20 mouse cellular contexts compared by ENCODE assay signal in the genomic region with DNA sequence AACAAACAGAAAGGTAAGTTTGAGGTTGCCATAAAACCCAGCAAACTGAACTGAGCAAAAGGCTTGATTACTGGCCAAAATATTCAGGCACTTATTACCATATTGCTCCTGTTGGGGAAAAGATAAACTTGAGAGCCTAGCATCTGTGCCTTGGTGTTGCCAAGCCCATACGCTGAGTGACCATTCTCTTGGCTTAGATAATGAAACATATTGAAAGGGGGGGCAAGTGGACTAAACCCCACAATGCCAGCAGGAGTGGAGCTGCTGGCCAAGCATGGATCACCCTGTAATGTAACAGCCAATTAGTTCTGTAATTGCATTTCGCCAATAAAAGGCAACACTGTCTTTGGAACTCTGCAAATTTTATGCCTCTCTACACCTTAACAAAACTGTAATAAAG.
DNase-seq lines count a peak whose midpoint lies in the region; ATAC-seq and TF ChIP-seq lines count a peak whose summit lies in the region.
"Had no signal": no experiment of that assay in that cellular context is flagged by ENCODE, and none has a peak within 500 bp of the region (broad histone marks: within the 10 kb centered on the region; RNA-seq: fewer than 3 reads in every experiment).

No protein-coding gene starts in this region.

- no peaks in the 10 kb centered on the region for H3K4me1 ChIP-seq in forebrain, embryonic 15.5 days
- no peaks in the 10 kb centered on the region for H3K4me1 ChIP-seq in forebrain, embryonic 10.5 days
- no peaks in the 10 kb centered on the region for H3K4me1 ChIP-seq in midbrain, postnatal 0 days (ENCODE audit: insufficient read depth, low read length)
- no peaks in the 10 kb centered on the region for H3K4me1 ChIP-seq in midbrain, embryonic 16.5 days (ENCODE audit: control insufficient read depth, insufficient read depth, low read length)
- no peaks in the 10 kb centered on the region for H3K4me1 ChIP-seq in kidney, embryonic 15.5 days
- H3K4me1 ChIP-seq in intestine, embryonic 16.5 days (ENCODE audit: control insufficient read depth, insufficient read depth, low read length), result no peaks in the 10 kb centered on the region
- H3K4me1 ChIP-seq: embryonic facial prominence, embryonic 15.5 days; heart, embryonic 10.5 days; midbrain, embryonic 15.5 days had no signal

- H3K9ac ChIP-seq in forebrain, embryonic 15.5 days (replicated peaks), result no peak overlapping the region
- H3K9ac ChIP-seq in midbrain, postnatal 0 days (replicated peaks; ENCODE audit: low read length, poor library complexity, severe bottlenecking), result no peak overlapping the region
- H3K9ac ChIP-seq in midbrain, embryonic 16.5 days (ENCODE audit: low read depth, low read length), result no peak overlapping the region
- H3K9ac ChIP-seq in kidney, embryonic 15.5 days, result no peak overlapping the region
- H3K9ac ChIP-seq in intestine, embryonic 16.5 days (ENCODE audit: low read depth, low read length), result no peak overlapping the region
- H3K9ac ChIP-seq: embryonic facial prominence, embryonic 15.5 days; midbrain, embryonic 15.5 days had no signal

- no peak overlapping the region for H3K4me3 ChIP-seq in forebrain, embryonic 15.5 days
- H3K4me3 ChIP-seq in forebrain, embryonic 10.5 days, result no peak overlapping the region
- H3K4me3 ChIP-seq in midbrain, postnatal 0 days (ENCODE audit: low read depth, low read length), result no peak overlapping the region
- H3K4me3 ChIP-seq in midbrain, embryonic 16.5 days (ENCODE audit: low read depth, low read length), result no peak overlapping the region
- no peak overlapping the region for H3K4me3 ChIP-seq in kidney, embryonic 15.5 days (replicated peaks)
- H3K4me3 ChIP-seq in intestine, embryonic 16.5 days (ENCODE audit: low read length), result no peak overlapping the region
- H3K4me3 ChIP-seq: embryonic facial prominence, embryonic 15.5 days; gastrocnemius, adult 2 months; heart, embryonic 10.5 days; midbrain, embryonic 15.5 days had no signal

- H3K27ac ChIP-seq in forebrain, embryonic 15.5 days (replicated peaks), result no peak overlapping the region
- H3K27ac ChIP-seq in forebrain, embryonic 10.5 days, result no peak overlapping the region
- no peak overlapping the region for H3K27ac ChIP-seq in midbrain, postnatal 0 days (ENCODE audit: low read depth, low read length)
- no peak overlapping the region for H3K27ac ChIP-seq in midbrain, embryonic 16.5 days (ENCODE audit: low read length)
- H3K27ac ChIP-seq in kidney, embryonic 15.5 days, result no peak overlapping the region
- H3K27ac ChIP-seq in intestine, embryonic 16.5 days (ENCODE audit: low read length), result no peak overlapping the region
- H3K27ac ChIP-seq: embryonic facial prominence, embryonic 15.5 days; gastrocnemius, adult 2 months; heart, embryonic 10.5 days; midbrain, embryonic 15.5 days had no signal

- H3K9me3 ChIP-seq in forebrain, embryonic 15.5 days, result no peaks in the 10 kb centered on the region
- no peaks in the 10 kb centered on the region for H3K9me3 ChIP-seq in forebrain, embryonic 10.5 days
- no peaks in the 10 kb centered on the region for H3K9me3 ChIP-seq in midbrain, postnatal 0 days (ENCODE audit: low read length)
- H3K9me3 ChIP-seq in midbrain, embryonic 16.5 days (replicated peaks; ENCODE audit: control insufficient read depth, low read length, poor library complexity, severe bottlenecking), result no peaks in the 10 kb centered on the region
- no peaks in the 10 kb centered on the region for H3K9me3 ChIP-seq in kidney, embryonic 15.5 days (replicated peaks)
- H3K9me3 ChIP-seq in intestine, embryonic 16.5 days (ENCODE audit: control insufficient read depth, low read length), result no peaks in the 10 kb centered on the region
- H3K9me3 ChIP-seq: embryonic facial prominence, embryonic 15.5 days; G1E; heart, embryonic 10.5 days; midbrain, embryonic 15.5 days had no signal

- TF ChIP-seq CTCF in midbrain, postnatal 0 days (IDR thresholded peaks at IDR 0.05), result no peak

- H3K27me3 ChIP-seq in forebrain, embryonic 15.5 days, result no peaks in the 10 kb centered on the region
- no peaks in the 10 kb centered on the region for H3K27me3 ChIP-seq in forebrain, embryonic 10.5 days (ENCODE audit: poor library complexity, severe bottlenecking)
- H3K27me3 ChIP-seq in midbrain, postnatal 0 days (ENCODE audit: insufficient read depth, low read length), result no peaks in the 10 kb centered on the region
- no peaks in the 10 kb centered on the region for H3K27me3 ChIP-seq in midbrain, embryonic 16.5 days (ENCODE audit: control insufficient read depth, insufficient read depth, low read depth, low read length)
- H3K27me3 ChIP-seq in kidney, embryonic 15.5 days, result no peaks in the 10 kb centered on the region
- H3K27me3 ChIP-seq in intestine, embryonic 16.5 days (replicated peaks; ENCODE audit: control insufficient read depth, insufficient read depth, low read length), result no peaks in the 10 kb centered on the region
- H3K27me3 ChIP-seq: embryonic facial prominence, embryonic 15.5 days; midbrain, embryonic 15.5 days had no signal

- H3K4me2 ChIP-seq in forebrain, embryonic 15.5 days (replicated peaks), result no peak overlapping the region
- H3K4me2 ChIP-seq in midbrain, postnatal 0 days (ENCODE audit: low read depth, low read length, poor library complexity, severe bottlenecking), result no peak overlapping the region
- no peak overlapping the region for H3K4me2 ChIP-seq in midbrain, embryonic 16.5 days (ENCODE audit: low read length)
- H3K4me2 ChIP-seq in kidney, embryonic 15.5 days, result no peak overlapping the region
- no peak overlapping the region for H3K4me2 ChIP-seq in intestine, embryonic 16.5 days (ENCODE audit: low read depth, low read length)
- H3K4me2 ChIP-seq: embryonic facial prominence, embryonic 15.5 days; liver, embryonic 11.5 days; midbrain, embryonic 15.5 days had no signal

- no peak for DNase-seq in forebrain, embryonic 10.5 days (ENCODE audit: extremely low spot score, low spot score)
- peak; percentile 85 for DNase-seq in midbrain, postnatal 0 days (ENCODE audit: low spot score)
- peak; percentile 84 for DNase-seq in cerebellum, adult 9-11 months
- DNase-seq in adrenal gland, adult 2 months, result no peak
- DNase-seq: gastrocnemius, adult 2 months; kidney, adult 8-10 months; kidney, postnatal 36 days; lung, adult 18-20 months; lung, postnatal 14 days; retina, postnatal 1 day; right cerebral cortex, postnatal 4 days had no signal

- H3K36me3 ChIP-seq in forebrain, embryonic 15.5 days, result no peaks in the 10 kb centered on the region
- no peaks in the 10 kb centered on the region for H3K36me3 ChIP-seq in forebrain, embryonic 10.5 days (replicated peaks)
- no peaks in the 10 kb centered on the region for H3K36me3 ChIP-seq in midbrain, postnatal 0 days (ENCODE audit: insufficient read depth, low read length)
- no peaks in the 10 kb centered on the region for H3K36me3 ChIP-seq in midbrain, embryonic 16.5 days (ENCODE audit: control insufficient read depth, insufficient read depth, low read length)
- no peaks in the 10 kb centered on the region for H3K36me3 ChIP-seq in kidney, embryonic 15.5 days
- H3K36me3 ChIP-seq in intestine, embryonic 16.5 days (ENCODE audit: control insufficient read depth, insufficient read depth, low read length), result no peaks in the 10 kb centered on the region
- H3K36me3 ChIP-seq: embryonic facial prominence, embryonic 15.5 days; G1E; heart, embryonic 10.5 days; midbrain, embryonic 15.5 days had no signal

- peak; percentile 87 for ATAC-seq in forebrain, embryonic 15.5 days (replicated peaks)
- no peak for ATAC-seq in midbrain, postnatal 0 days (ENCODE audit: low FRiP score)
- ATAC-seq in midbrain, embryonic 16.5 days, result no peak
- no peak for ATAC-seq in kidney, embryonic 15.5 days (replicated peaks; ENCODE audit: low FRiP score)
- ATAC-seq in intestine, embryonic 16.5 days, result no peak
- ATAC-seq: midbrain, embryonic 15.5 days had no signal

- 37% methylated on average over 2 of the region's 2 CpGs for WGBS in forebrain, embryonic 15.5 days
- WGBS in forebrain, embryonic 10.5 days, result 84% methylated on average over 2 of the region's 2 CpGs
- WGBS in midbrain, postnatal 0 days, result 87% methylated on average over 2 of the region's 2 CpGs
- 75% methylated on average over 2 of the region's 2 CpGs for WGBS in midbrain, embryonic 16.5 days
- WGBS in kidney, embryonic 15.5 days, result 89% methylated on average over 2 of the region's 2 CpGs
- WGBS in intestine, embryonic 16.5 days, result 75% methylated on average over 2 of the region's 2 CpGs

Comparison
In these comparisons a context has a peak if more than half of its experiments do, and no peak if none do; other contexts are left out.
1. DNase-seq: peak in midbrain, postnatal 0 days (single experiment) and cerebellum, adult 9-11 months (single experiment); none in forebrain, embryonic 10.5 days (single experiment) and adrenal gland, adult 2 months (single experiment).